Mouse (Mus musculus) heart, adult 2 months (tissue): ENCODE results near the gene Tomm6. TPM values are rescaled to one million over a fixed set of nuclear protein-coding genes. Genes with fewer than 3 reads are reported as not detected.
"Not testable (repeated sequence)": the region's sequence is repeated elsewhere in the genome, so short reads cannot be mapped to it uniquely, and the experiment has no call there.

Experiments used
- DNase-seq, 2 experiments: peaks; one replicate each; pipeline ENCODE4 v3.0.0; 2021
- H3K27ac ChIP-seq: fragments of 200-600 bp; 2 replicates; pipeline ENCODE4 v1.8.1; 2022
- H3K27me3 ChIP-seq: fragments of 200-500 bp; 2 replicates; pipeline ENCODE4 v1.6.1; 2012; ENCODE audit warnings: mild to moderate bottlenecking, low read length, inconsistent platforms, mixed read lengths; ENCODE audit not compliant: control insufficient read depth, insufficient read depth
- H3K36me3 ChIP-seq: fragments of 200-500 bp; 2 replicates; pipeline ENCODE4 v1.6.1; 2012; ENCODE audit warnings: low read length, inconsistent platforms; ENCODE audit not compliant: control insufficient read depth, insufficient read depth
- H3K4me1 ChIP-seq: fragments of 200-500 bp; 2 replicates; pipeline ENCODE4 v1.6.1; 2011; ENCODE audit warnings: low read length; ENCODE audit not compliant: control insufficient read depth, insufficient read depth
- H3K4me3 ChIP-seq: fragments of 200-600 bp; 2 replicates; pipeline ENCODE4 v1.8.1; 2022
- H3K79me2 ChIP-seq: fragments of 200-500 bp; replicated peaks from 2 replicates; pipeline ENCODE4 v1.6.1; 2012; ENCODE audit warnings: mild to moderate bottlenecking, inconsistent platforms, low read length, moderate library complexity, mixed read lengths; ENCODE audit not compliant: control insufficient read depth, insufficient read depth
- H3K9ac ChIP-seq: fragments of 200-500 bp; 2 replicates; pipeline ENCODE4 v1.6.1; 2012; ENCODE audit warnings: low read depth, mild to moderate bottlenecking, control low read depth, inconsistent platforms, low read length, mixed read lengths
- CTCF ChIP-seq: fragments of 200-600 bp; IDR thresholded peaks from 2 replicates; pipeline ENCODE4 v1.8.1; 2022; ENCODE audit warnings: antibody characterized with exemption, mild to moderate bottlenecking, moderate library complexity
- EP300 ChIP-seq: fragments of 200-500 bp; IDR thresholded peaks from 2 replicates; pipeline ENCODE4 v1.6.1; 2011; ENCODE audit warnings: low read depth, low read length, control low read depth; ENCODE audit not compliant: insufficient read depth
- POLR2A ChIP-seq: fragments of 200-500 bp; IDR thresholded peaks from 2 replicates; pipeline ENCODE4 v1.6.1; 2011; ENCODE audit warnings: mild to moderate bottlenecking, low read depth, low read length, control low read depth; ENCODE audit not compliant: insufficient read depth
- WGBS: fragments of 180-500 bp; shearing (Covaris S2); methylation state at CpG from one replicate; pipeline ENCODE4 v1.1.7; 2018; 5-methylcytosine and 5-hydroxymethylcytosine counted together
- intact Hi-C: fragments of 180-260 bp; cut with DNase I; formaldehyde crosslinking; loops from one replicate; pipeline ENCODE4 v1.15.1; 2025
- polyA plus RNA-seq: library from polyadenylated mRNA; depleted of rRNA; stranded (reverse); fragments of >200 nt; gene quantifications from 2 replicates; pipeline ENCODE4 v1.2.3, GENCODE M21; 2012
- total RNA-seq, 2 experiments: library from RNA; stranded (reverse); gene quantifications; 2 replicates each; pipeline ENCODE4 v1.2.3; 2021

Tomm6 gene
- total and polyA plus RNA-seq, 3 experiments: 68.1 to 125 (median 113) TPM

GRCm38 (mm10) chr17:47658741-47659243 lies 29.4 kb downstream of the Tomm6 start:
- WGBS: 69% methylated on average over 3 of the region's 3 CpGs
- intact Hi-C loops: no loop called here
- DNase-seq: no peak

GRCm38 (mm10) chr17:47657901-47658300 lies 30.3 kb downstream of the Tomm6 start:
- no peaks in the 10 kb centered on the region for H3K79me2 ChIP-seq
- no peaks in the 10 kb centered on the region for H3K36me3 ChIP-seq
- WGBS: 65% methylated on average over 4 of the region's 4 CpGs
- no peak overlapping the region for H3K9ac ChIP-seq
- TF ChIP-seq EP300 (no peak), CTCF (no peak), POLR2A (no peak)
- no peak overlapping the region for H3K4me3 ChIP-seq
- H3K27ac ChIP-seq: no peak overlapping the region
- H3K4me1 ChIP-seq: no peaks in the 10 kb centered on the region
- no peaks in the 10 kb centered on the region for H3K27me3 ChIP-seq
- intact Hi-C loops: no loop called here
- no peak for DNase-seq

More at GRCm38 (mm10) chr17:47658741-47659243, 29.4 kb downstream of the Tomm6 start:
- Histone ChIP-seq H3K27ac (no peak overlapping the region), H3K36me3 (no peaks in the 10 kb centered on the region), H3K79me2 (no peaks in the 10 kb centered on the region), H3K4me3 (no peak overlapping the region), H3K9ac (no peak overlapping the region), H3K27me3 (no peaks in the 10 kb centered on the region), H3K4me1 (no peaks in the 10 kb centered on the region)
- TF ChIP-seq CTCF (no peak), EP300 (no peak), POLR2A (no peak)

GRCm38 (mm10) chr17:47655697-47656096 lies 32.5 kb downstream of the Tomm6 start:
- Histone ChIP-seq H3K27ac (no peak overlapping the region), H3K27me3 (no peaks in the 10 kb centered on the region), H3K4me1 (no peaks in the 10 kb centered on the region), H3K79me2 (no peaks in the 10 kb centered on the region), H3K4me3 (no peak overlapping the region), H3K36me3 (no peaks in the 10 kb centered on the region), H3K9ac (no peak overlapping the region)
- TF ChIP-seq POLR2A: no peak
- no peak for TF ChIP-seq EP300
- TF ChIP-seq CTCF: no peak
- intact Hi-C loops: no loop called here
- 83% methylated on average over 5 of the region's 5 CpGs for WGBS
- no peak for DNase-seq

GRCm38 (mm10) chr17:47654346-47654745 lies 33.8 kb downstream of the Tomm6 start:
- intact Hi-C loops, H3K4me3 ChIP-seq, H3K4me1 ChIP-seq, H3K27me3 ChIP-seq, H3K27ac ChIP-seq, H3K9ac ChIP-seq, H3K79me2 ChIP-seq, DNase-seq, H3K36me3 ChIP-seq: not testable (repeated sequence)
- WGBS: 97% methylated on average over 8 of the region's 8 CpGs

- no peaks in the 10 kb centered on the region for H3K4me1 ChIP-seq
- H3K79me2 ChIP-seq: no peaks in the 10 kb centered on the region
- no peak overlapping the region for H3K9ac ChIP-seq
- intact Hi-C loops: no loop called here
- no peaks in the 10 kb centered on the region for H3K36me3 ChIP-seq
- 92% methylated on average over 2 of the region's 2 CpGs for WGBS
- no peak for DNase-seq
- no peak overlapping the region for H3K27ac ChIP-seq
- no peaks in the 10 kb centered on the region for H3K27me3 ChIP-seq
- TF ChIP-seq CTCF: no peak
- no peak for TF ChIP-seq EP300
- no peak for TF ChIP-seq POLR2A
- H3K4me3 ChIP-seq: no peak overlapping the region
These were observed 36.2 kb downstream of the Tomm6 start for GRCm38 (mm10) chr17:47651953-47652352.

DNA sequence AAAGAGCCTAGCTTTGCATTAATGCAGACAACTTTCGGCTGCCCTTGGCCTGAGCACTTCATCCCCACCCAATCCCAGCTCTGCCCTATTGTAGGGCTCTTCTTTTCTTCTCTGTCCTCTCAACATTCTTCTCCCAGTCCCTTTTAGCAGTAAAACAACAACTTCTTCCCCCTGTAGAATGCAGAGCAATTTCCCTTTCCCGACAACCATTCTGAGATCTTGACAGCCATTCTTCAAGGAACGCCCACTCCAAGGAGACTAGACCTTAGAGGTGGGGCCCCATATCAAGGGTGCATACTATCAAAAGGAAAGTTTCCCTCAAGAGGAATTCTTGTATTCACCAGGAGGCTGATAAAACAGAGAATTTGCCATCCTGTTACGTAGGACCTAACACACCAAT lies 39.2 kb downstream of the Tomm6 start:
- H3K79me2 ChIP-seq: no peaks in the 10 kb centered on the region
- 68% methylated on average over 4 of the region's 4 CpGs for WGBS
- no peaks in the 10 kb centered on the region for H3K27me3 ChIP-seq
- no peaks in the 10 kb centered on the region for H3K4me1 ChIP-seq
- H3K36me3 ChIP-seq: no peaks in the 10 kb centered on the region
- intact Hi-C loops: no loop called here
- DNase-seq: no peak
- H3K4me3 ChIP-seq: no peak overlapping the region
- no peak for TF ChIP-seq POLR2A
- TF ChIP-seq EP300: no peak
- TF ChIP-seq CTCF: no peak
- H3K9ac ChIP-seq: no peak overlapping the region
- no peak overlapping the region for H3K27ac ChIP-seq
